Mouse (Mus musculus): ENCODE data around the gene Gm8246. TPM values are rescaled to one million over a fixed set of nuclear protein-coding genes. Genes with fewer than 3 reads are reported as not detected.
"Not testable (repeated sequence)": the region's sequence is repeated elsewhere in the genome, so short reads cannot be mapped to it uniquely, and the experiment has no call there.

Gm8246 gene
- polyA plus RNA-seq (2015; fragmentation: Nextera tagmentation; extraction: Ambion mirVana) = not detected in 2 replicates

DNA sequence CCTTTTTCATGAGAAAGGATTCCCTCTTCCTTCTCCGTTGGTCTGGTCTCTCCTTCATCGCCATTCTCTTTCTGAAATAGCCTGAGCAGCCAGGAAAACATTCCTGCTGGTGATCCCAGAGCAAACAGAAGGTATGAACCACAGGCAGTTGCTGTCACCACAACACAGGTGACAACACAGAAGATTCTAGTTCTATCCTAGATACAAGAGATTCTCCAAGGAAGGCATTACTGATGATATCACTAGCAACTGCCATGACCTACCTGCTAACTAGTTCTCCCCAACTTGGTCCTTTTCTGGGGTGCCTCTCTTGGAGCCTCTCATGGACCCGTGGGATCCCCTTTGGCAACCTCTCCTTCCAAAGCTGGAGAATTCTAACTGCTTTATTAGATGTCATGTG, at the start of gene Gm8246:
TSS of gene Gm8246 (minus strand) at position 101 of the 400 bp plus-strand sequence.
- not testable (repeated sequence) for ATAC-seq (replicated peaks; ENCODE audit: insufficient number of reproducible peaks, insufficient read depth, low FRiP score, low read depth)

GRCm38 (mm10) chr14:5501374-5501773, 23.7 kb upstream of the Gm8246 start, which contains the start of gene Gm3488:
Gm3488 (plus strand) TSS chr14:5501674.
- not testable (repeated sequence) for H3K9me3 ChIP-seq (replicated peaks); H3K36me3 ChIP-seq; H3K4me3 ChIP-seq; H3K4me1 ChIP-seq (replicated peaks); H3K27ac ChIP-seq; H3K27me3 ChIP-seq; H3K9ac ChIP-seq; ATAC-seq (replicated peaks; ENCODE audit: insufficient number of reproducible peaks, insufficient read depth, low FRiP score, low read depth); H3K4me2 ChIP-seq
- no CpG with 5 or more reads among the region's 35 CpGs for WGBS

More for the DNA sequence above, at the start of gene Gm8246:
- H3K27me3 ChIP-seq; H3K4me1 ChIP-seq (replicated peaks); H3K4me2 ChIP-seq; H3K9ac ChIP-seq; H3K27ac ChIP-seq; H3K36me3 ChIP-seq; H3K9me3 ChIP-seq (replicated peaks); H3K4me3 ChIP-seq: not testable (repeated sequence)
- WGBS = no CpG with 5 or more reads among the region's 3 CpGs

DNA sequence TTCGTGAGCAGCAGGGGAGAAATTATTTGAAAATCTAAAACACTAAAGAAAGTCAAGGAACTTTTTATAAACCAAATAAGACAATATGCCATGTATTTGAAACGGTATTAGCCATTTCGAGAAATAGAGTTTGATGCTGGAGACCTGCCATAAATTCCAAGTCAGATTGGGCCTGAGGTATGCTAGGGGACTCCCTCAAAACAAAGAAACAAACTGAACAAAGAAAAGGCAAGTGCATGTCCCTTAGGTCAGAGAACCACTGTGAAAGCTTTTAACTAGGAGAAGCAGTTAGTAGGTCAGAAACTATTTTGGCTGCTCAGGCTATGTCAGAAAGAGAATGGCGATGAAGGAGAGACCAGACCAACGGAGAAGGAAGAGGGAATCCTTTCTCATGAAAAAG, 6.3 kb upstream of the Gm8246 start, which contains the start of gene Gm3187:
TSS of gene Gm3187 (plus strand) at position 301 of the 400 bp plus-strand sequence.
- 69% methylated on average over 5 of the region's 5 CpGs for WGBS
- H3K27me3 ChIP-seq; H3K4me3 ChIP-seq; H3K36me3 ChIP-seq; ATAC-seq (replicated peaks; ENCODE audit: insufficient number of reproducible peaks, insufficient read depth, low FRiP score, low read depth); H3K9me3 ChIP-seq (replicated peaks); H3K27ac ChIP-seq; H3K4me1 ChIP-seq (replicated peaks); H3K9ac ChIP-seq; H3K4me2 ChIP-seq: not testable (repeated sequence)

GRCm38 (mm10) chr14:5460469-5460868, 17.2 kb downstream of the Gm8246 start:
- not testable (repeated sequence) for ATAC-seq (replicated peaks; ENCODE audit: insufficient number of reproducible peaks, insufficient read depth, low FRiP score, low read depth); H3K9ac ChIP-seq; H3K27me3 ChIP-seq; H3K27ac ChIP-seq; H3K4me3 ChIP-seq; H3K36me3 ChIP-seq; H3K4me2 ChIP-seq; H3K9me3 ChIP-seq (replicated peaks); H3K4me1 ChIP-seq (replicated peaks)
- no CpG with 5 or more reads among the region's 19 CpGs for WGBS

GRCm38 (mm10) chr14:5455367-5455766, 22.3 kb downstream of the Gm8246 start, which contains the start of gene Gm3194:
Gm3194 (minus strand) TSS chr14:5455467.
- not testable (repeated sequence) for ATAC-seq (replicated peaks; ENCODE audit: insufficient number of reproducible peaks, insufficient read depth, low FRiP score, low read depth)

More at GRCm38 (mm10) chr14:5455367-5455766, 22.3 kb downstream of the Gm8246 start, which contains the start of gene Gm3194:
- H3K9ac ChIP-seq; H3K4me1 ChIP-seq (replicated peaks); H3K4me3 ChIP-seq; H3K27me3 ChIP-seq; H3K36me3 ChIP-seq; H3K4me2 ChIP-seq; H3K27ac ChIP-seq; H3K9me3 ChIP-seq (replicated peaks): not testable (repeated sequence)
- no CpG with 5 or more reads among the region's 3 CpGs for WGBS

Other genes starting within 250 kb of the Gm8246 start
- not detected in 2 replicates for gene Gm3526, start 217.2 kb downstream of the Gm8246 start, polyA plus RNA-seq (2015; fragmentation: Nextera tagmentation; extraction: Ambion mirVana)
- not detected in 2 replicates for gene Gm3542, start 142.9 kb downstream of the Gm8246 start, polyA plus RNA-seq (2015; fragmentation: Nextera tagmentation; extraction: Ambion mirVana)
- 0.08 TPM in 1 of 2 replicates, not detected in the other for gene Gm3500, start 88.8 kb downstream of the Gm8246 start, polyA plus RNA-seq (2015; fragmentation: Nextera tagmentation; extraction: Ambion mirVana)
- gene Gm3194, start 22.4 kb downstream of the Gm8246 start, polyA plus RNA-seq (2015; fragmentation: Nextera tagmentation; extraction: Ambion mirVana) = 0.19 and 0.23 TPM in 2 replicates
- not detected in 2 replicates for gene Gm3187, start 6.4 kb upstream of the Gm8246 start, polyA plus RNA-seq (2015; fragmentation: Nextera tagmentation; extraction: Ambion mirVana)
- 0.32 and 0.52 TPM in 2 replicates for gene Gm3488, start 23.8 kb upstream of the Gm8246 start, polyA plus RNA-seq (2015; fragmentation: Nextera tagmentation; extraction: Ambion mirVana)
- gene Gm3532, start 60.7 kb upstream of the Gm8246 start, polyA plus RNA-seq (2015; fragmentation: Nextera tagmentation; extraction: Ambion mirVana) = not detected in 2 replicates
- not detected in 2 replicates for gene Gm8265, start 155.2 kb upstream of the Gm8246 start, polyA plus RNA-seq (2015; fragmentation: Nextera tagmentation; extraction: Ambion mirVana)
- gene Gm9603, start 209.6 kb upstream of the Gm8246 start, polyA plus RNA-seq (2015; fragmentation: Nextera tagmentation; extraction: Ambion mirVana) = not detected in 2 replicates